Mouse (Mus musculus) stomach, postnatal 0 days (tissue): ENCODE measurements around the gene Tesk1.

ENCODE experiments used
- CTCF ChIP-seq: IDR thresholded peaks from 2 replicates; pipeline ENCODE4 v1.5.1; 2016; ENCODE audit warnings: antibody characterized with exemption, low read depth, mild to moderate bottlenecking, moderate library complexity
- EP300 ChIP-seq: optimal IDR thresholded peaks from 2 replicates; pipeline ENCODE3; 2016; ENCODE audit warnings: antibody characterized with exemption

- TF ChIP-seq CTCF (peak; percentile 37), EP300 (no peak)
Measured at GRCm38 (mm10) chr4:43454041-43454836, 12.5 kb downstream of the Tesk1 start, which contains the start of gene Cd72.
